Mouse (Mus musculus) gastrocnemius, adult 8-10 months (tissue): ENCODE results near the gene Them5. TPM values are rescaled to one million over a fixed set of nuclear protein-coding genes. Genes with fewer than 3 reads are reported as not detected.
A peak's percentile ranks its signal among the peaks of the same experiment; 100 is the strongest.

Experiments
- DNase-seq, 2 experiments: peaks; one replicate each; pipeline ENCODE4 v3.0.0; 2022; ENCODE audit warnings: low spot score in 2 of 2
- total RNA-seq, 4 experiments: library from RNA; stranded (reverse); gene quantifications; 2 replicates each; pipeline ENCODE4 v1.2.4; 2022

Gene Them5
- total RNA-seq, 4 experiments from 2014 or later: not detected

- DNase-seq: peak; percentile 76 to 91
These were observed 29.7 kb downstream of the Them5 start for GRCm38 (mm10) chr3:94371637-94372036.

DNA sequence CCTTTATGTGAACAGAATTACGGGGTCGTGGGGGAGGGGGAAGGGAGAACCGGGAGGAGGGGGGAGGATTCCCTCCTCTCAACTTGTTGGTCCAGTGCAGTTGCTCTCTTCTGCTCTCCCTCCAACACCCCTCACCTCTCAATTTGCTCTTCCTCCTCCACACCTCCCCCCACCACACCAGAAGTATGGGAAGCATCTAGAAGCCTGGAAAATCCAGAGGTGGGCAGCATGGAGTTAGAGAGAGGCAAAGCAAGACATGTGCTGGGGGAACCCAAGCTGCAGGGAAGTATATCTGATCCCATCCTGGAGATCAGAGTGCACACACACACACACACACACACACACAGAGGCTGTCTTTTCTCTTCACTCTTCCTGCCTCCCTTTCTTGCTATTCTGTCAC, 30.1 kb downstream of the Them5 start:
- no peak for DNase-seq

DNA sequence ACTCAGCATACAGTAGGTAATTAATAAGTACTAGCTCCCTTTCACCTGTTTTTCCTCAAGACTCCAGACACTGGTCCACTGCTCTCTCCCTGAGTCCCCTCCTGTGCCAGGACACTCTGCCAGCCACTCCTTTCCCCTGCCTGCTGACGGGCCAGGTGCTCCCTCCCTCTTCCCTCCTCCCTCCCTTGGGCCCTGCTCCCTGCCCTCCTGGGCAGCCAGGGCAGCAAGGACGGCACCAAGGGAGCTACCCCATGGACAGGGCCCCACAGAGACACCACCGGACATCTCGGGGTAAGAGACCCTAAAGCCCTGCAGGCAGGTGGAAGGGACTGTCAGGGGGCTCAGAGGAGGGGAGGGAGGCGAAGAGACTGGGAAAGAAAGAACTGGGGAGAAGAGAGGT, 30.7 kb downstream of the Them5 start, which contains the start of gene Rorc:
TSS of gene Rorc (plus strand) at position 154 of the 400 bp plus-strand sequence.
- DNase-seq: peak; percentile 49 to 75

DNA sequence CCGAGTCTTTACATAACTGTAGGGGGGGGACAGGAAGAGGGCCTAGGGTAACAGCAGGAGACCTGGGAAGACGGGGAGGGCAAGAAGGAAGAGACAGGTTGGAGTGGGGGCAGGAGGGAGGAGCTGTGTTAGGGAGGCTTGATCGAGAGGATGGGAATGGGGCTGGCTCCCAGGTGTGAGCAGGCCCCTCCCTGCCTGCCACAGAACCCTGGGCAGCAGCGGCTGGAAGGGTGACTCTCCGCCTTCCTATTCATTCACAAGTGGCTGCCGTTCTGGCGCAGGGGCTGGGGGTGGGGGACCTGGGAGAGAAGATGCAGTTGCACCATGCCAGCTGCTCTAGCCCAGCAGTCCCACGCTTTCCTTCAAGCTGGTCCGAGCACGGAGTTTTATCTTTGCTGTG, 31.2 kb downstream of the Them5 start:
- DNase-seq: no peak

DNA sequence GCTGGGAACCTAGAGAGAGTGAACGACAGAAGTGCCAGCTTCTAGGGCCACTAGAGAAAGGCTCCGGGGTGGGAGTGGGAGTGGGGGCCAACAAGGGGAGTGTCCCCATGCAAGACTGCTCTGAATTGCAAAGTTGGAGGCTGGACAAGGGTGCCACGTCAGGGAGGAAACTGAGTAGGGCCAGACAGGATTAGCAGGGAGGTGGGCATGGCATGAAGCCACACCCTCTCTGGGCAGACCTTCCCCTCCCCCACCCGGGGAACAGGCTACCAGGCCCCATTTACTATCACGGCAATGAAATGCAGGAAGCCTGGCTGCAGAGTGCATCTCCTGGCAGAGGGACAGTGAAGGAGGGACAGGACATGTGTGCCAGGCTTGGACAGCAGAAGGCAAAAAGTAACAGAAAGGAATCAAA, 31.7 kb downstream of the Them5 start:
- peak; percentile 65 to 83 for DNase-seq

GRCm38 (mm10) chr3:94374636-94375035, 32.7 kb downstream of the Them5 start:
- DNase-seq: peak in 1 of 2 experiments; percentile 54

DNA sequence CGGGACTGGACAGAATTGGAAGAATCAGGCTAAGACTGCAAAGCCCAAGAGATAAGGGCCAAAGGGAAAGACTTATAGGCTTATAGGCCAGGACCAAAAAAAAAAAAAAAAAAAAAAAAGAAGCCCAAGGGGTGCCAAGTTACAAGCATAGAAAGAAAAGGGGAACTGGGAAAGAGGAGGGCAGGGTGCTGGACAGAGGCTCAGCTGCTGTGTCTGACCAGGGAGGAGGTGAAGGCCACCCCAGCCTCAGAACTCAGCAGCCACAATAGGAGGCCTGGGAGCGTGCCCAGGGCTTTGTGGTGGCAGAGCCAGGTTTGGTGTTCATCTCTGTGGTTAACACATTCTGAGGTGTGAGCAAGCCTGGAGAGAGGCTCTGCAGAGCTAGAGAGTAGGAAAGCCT, 33.2 kb downstream of the Them5 start:
- no peak for DNase-seq

- DNase-seq: no peak
These were observed 34.0 kb downstream of the Them5 start for GRCm38 (mm10) chr3:94375861-94376260.

DNA sequence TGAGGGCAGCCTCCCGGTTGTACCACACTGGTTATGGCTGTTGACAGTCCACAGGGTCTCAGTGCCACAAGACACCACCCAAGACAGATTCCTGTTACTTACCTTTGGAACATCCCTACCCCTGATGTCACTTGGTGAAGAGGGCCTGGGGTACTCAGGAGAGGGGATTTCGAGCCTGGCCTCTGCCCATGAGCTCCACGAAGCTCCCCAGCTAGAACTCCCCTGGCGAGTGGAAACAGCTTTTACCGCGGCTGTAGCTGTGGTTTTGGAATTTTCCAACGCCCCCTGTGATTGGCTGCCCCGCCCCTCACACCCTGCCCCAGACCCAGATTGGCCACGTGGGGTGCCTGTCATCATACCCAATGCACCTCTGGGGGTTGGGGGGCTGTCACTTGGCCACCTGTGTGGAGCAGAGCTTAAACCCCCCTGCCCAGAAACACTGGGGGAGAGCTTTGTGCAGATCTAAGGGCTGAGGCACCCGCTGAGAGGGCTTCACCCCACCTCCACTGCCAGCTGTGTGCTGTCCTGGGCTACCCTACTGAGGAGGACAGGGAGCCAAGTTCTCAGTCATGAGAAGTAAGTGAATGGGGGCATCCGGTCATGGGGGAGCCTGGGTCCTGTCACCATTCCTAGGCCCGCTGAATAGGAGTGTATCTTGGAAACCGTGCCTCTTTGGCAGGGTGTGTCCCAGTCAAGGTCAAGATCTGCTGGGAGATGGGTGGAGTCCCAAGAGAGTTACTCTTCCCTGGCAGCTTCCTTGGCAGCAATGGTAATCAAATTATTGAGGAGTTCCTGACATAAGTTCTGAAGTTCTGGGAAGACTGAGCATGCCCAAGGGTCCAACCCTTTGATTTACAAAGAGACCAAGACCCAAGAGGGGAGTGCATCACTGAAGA, 35.4 kb downstream of the Them5 start:
- no peak for DNase-seq

GRCm38 (mm10) chr3:94379831-94380510, 38.1 kb downstream of the Them5 start:
- DNase-seq: no peak

DNA sequence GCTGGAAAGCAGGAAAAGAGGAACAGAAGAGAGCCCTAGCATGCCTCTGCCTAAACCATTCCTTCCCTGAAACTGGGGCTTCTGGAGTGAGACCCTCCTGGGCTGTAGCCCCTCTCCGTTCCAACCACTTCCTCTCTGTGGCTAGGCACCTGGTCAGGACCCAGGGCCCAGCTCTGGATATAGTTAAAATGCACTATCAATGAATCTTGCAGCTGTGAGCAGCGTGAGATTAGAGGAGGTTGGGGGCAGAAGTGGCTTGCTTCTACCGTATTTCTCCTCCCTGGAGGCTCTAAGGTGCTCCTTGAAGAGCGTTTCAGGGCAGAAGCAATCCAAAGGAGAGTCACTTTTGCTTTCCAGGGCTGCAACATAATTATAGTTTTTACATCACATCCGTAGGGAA, 40.4 kb downstream of the Them5 start:
- DNase-seq: no peak

- no peak for DNase-seq
These were observed 41.6 kb downstream of the Them5 start for GRCm38 (mm10) chr3:94383476-94383875.

DNA sequence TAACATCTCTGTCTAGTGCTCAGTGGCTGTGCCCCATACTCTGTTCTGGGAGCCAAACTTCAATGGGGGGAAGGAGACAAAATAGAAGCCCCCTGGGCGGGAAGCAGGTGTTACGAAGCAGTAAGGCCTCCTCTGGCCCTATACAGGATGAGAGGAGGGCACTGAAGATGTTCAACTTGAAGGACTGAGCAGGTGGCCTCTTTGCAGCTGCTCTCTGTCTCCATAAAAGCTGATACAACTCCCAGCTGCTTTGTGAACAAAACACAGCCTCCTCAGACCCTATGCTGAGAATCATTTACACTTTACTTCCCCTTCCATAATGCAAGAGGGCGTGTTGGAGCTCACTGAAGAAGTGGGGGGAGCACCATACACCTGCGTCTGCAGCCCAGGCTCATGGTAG, 44.8 kb downstream of the Them5 start:
- no peak for DNase-seq

DNA sequence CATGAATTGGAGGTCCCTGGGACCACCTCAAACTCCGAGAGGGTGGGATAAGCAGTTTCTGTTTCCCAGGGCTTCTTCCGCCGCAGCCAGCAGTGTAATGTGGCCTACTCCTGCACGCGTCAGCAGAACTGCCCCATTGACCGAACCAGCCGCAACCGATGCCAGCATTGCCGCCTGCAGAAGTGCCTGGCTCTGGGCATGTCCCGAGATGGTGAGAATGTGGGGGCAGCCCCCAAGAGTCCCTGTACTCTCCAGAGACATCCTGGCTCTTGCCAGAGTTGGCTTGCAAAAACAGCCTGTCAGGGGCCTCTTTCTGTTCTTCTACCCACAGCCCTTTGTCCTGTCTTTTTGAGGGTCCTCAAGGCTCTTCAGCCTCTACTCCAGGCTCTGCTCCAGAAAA, 45.5 kb downstream of the Them5 start:
- no peak for DNase-seq

GRCm38 (mm10) chr3:94388047-94388446, 46.1 kb downstream of the Them5 start:
- DNase-seq: no peak

- DNase-seq: no peak
These were observed 47.5 kb downstream of the Them5 start for GRCm38 (mm10) chr3:94389420-94389819.

- no peak for DNase-seq
These were observed 49.1 kb downstream of the Them5 start for GRCm38 (mm10) chr3:94391001-94391400.

DNA sequence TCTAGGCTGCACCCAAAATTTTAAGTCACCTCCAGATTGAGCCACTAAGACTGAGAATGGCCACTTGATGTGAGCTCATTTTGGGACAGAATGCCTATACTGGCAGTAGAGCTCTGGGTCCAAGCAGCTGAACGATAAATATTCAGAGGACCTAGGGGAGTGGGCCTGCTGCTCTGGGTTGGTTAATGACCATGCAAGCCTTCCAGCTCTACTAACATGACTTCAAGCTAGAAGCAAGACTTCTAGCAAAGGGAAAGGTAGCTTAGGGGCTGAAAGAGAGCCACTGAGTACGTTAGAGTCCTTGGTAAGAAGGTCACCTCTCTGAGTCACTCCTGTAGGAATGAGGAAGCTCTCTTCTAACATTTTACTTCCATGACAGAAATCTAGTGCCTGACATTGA, 50.2 kb downstream of the Them5 start:
- DNase-seq: no peak

- no peak for DNase-seq
These were observed 51.1 kb downstream of the Them5 start for GRCm38 (mm10) chr3:94393049-94393448.

- no peak for DNase-seq
These were observed 54.4 kb downstream of the Them5 start for GRCm38 (mm10) chr3:94396336-94396735.

- DNase-seq: no peak
These were observed 55.0 kb downstream of the Them5 start for GRCm38 (mm10) chr3:94396851-94397250.
